Mouse (Mus musculus) hematopoietic multipotent progenitor cell, adult 10-12 weeks (in vitro differentiated cells): Measurements from ENCODE around the gene Cd300ld4. TPM values are rescaled to one million over a fixed set of nuclear protein-coding genes. Genes with fewer than 3 reads are reported as not detected.

ENCODE experiments used
- polyA plus RNA-seq: library from polyadenylated mRNA; stranded (reverse); fragments of >175 nt; gene quantifications from 2 replicates; pipeline ENCODE4 v1.2.3, GENCODE M21; 2012; ENCODE audit warnings: low replicate concordance

The Cd300ld4 gene
- polyA plus RNA-seq: not detected in 2 replicates

DNA sequence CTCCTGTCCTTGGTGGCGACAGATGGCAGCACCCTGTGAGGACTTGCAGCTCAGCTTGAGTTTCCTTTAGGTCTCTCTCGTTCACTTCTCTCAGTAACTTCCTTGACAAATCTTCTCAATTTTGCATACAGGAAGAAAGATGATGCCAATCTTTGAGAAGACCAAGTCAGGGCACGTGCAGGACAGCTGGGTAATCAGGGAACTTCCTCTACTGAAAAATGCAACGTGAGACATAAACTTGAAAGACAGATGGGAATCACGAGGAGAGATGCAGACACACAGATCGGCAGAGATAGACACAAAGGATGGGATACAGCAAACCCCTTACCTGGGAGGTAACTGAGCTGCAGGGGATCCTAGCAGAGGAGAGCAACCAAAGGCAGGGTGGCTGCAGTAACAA lies at the start of gene Cd300ld4:
Gene Cd300ld4, minus strand, starts transcription at position 101 of the 400 bp plus-strand sequence.

DNA sequence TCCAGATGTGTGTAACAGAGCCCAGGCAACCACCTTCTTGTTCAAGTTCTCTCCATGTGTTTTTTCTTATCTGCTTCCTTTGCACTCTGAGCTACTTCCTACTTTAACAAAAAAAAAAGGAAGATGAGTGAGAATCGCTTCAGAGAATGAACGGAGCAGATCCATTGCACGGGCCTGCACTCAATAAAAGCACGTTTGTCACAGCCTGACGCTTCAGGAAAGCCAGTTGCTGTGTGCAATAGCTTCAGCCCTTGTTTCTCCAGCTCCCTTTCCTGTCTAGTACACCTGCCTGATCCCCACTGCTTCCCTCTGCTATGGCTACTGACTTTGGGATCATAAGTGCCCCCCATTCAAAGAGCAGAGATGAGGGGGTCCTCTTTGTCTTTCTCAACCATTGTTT lies 35.3 kb upstream of the Cd300ld4 start, which contains the start of gene Cd300e:
Gene Cd300e, minus strand, starts transcription at position 101 of the 400 bp plus-strand sequence.

DNA sequence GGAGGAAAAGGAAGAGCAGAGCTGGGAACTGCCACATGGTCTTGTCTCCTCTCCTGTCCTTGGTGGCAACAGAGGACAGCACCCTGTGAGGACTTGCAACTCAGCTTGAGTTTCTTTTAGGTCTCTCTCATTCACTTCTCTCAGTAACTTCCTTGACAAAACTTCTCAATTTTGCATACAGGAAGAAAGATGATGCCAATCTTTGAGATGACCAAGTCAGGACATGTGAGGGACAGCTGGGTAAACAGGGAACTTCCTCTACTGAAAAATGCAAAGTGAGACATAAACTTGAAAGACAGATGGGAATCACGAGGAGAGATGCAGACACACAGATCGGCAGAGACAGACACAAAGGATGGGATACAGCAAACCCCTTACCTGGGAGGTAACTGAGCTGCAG lies 21.4 kb upstream of the Cd300ld4 start, which contains the start of gene Cd300ld3:
Gene Cd300ld3, minus strand, starts transcription at position 151 of the 400 bp plus-strand sequence.

GRCm38 (mm10) chr11:115037669-115038068 lies 10.9 kb upstream of the Cd300ld4 start, which contains the start of gene Cd300ld5:
Gene Cd300ld5 (minus strand): TSS chr11:115037769.

DNA sequence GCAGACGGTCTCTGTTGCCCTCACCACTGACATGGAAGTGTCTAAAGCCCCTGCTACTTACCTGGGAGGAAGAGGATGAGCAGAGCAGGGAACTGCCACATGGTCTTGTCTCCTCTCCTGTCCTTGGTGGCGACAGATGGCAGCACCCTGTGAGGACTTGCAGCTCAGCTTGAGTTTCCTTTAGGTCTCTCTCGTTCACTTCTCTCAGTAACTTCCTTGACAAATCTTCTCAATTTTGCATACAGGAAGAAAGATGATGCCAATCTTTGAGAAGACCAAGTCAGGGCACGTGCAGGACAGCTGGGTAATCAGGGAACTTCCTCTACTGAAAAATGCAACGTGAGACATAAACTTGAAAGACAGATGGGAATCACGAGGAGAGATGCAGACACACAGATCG lies 10.7 kb downstream of the Cd300ld4 start, which contains the start of gene Cd300ld2:
Gene Cd300ld2, minus strand, starts transcription at position 101 of the 400 bp plus-strand sequence.

GRCm38 (mm10) chr11:115001474-115002040 lies 25.3 kb downstream of the Cd300ld4 start, which contains the start of gene Cd300c2:
Gene Cd300c2 (minus strand): TSS chr11:115001880.

GRCm38 (mm10) chr11:114989793-114990192 lies 37.0 kb downstream of the Cd300ld4 start, which contains the start of gene Cd300ld:
Gene Cd300ld (minus strand): TSS chr11:114989922.

Other genes starting within 250 kb of the Cd300ld4 start
- 0.54 TPM in 1 of 2 replicates, not detected in the other for gene Btbd17, start 231.1 kb downstream of the Cd300ld4 start, polyA plus RNA-seq
- gene Gpr142, start 228.1 kb downstream of the Cd300ld4 start, polyA plus RNA-seq: not detected in 2 replicates
- 2.2 and 2.4 TPM in 2 replicates for gene Gprc5c, start 175.9 kb downstream of the Cd300ld4 start, polyA plus RNA-seq
- 5.7 and 7.1 TPM in 2 replicates for gene Cd300a, start 137.0 kb downstream of the Cd300ld4 start, polyA plus RNA-seq
- gene Cd300lb, start 92.6 kb downstream of the Cd300ld4 start, polyA plus RNA-seq: 4.0 and 11.4 TPM in 2 replicates
- 0.28 and 0.65 TPM in 2 replicates for gene Cd300c, start 57.9 kb downstream of the Cd300ld4 start, polyA plus RNA-seq
- 0.70 and 0.89 TPM in 2 replicates for gene Cd300ld, start 37.1 kb downstream of the Cd300ld4 start, polyA plus RNA-seq
- gene Cd300c2, start 25.1 kb downstream of the Cd300ld4 start, polyA plus RNA-seq: 2.3 and 2.7 TPM in 2 replicates
- not detected in 2 replicates for gene Cd300ld2, start 10.8 kb downstream of the Cd300ld4 start, polyA plus RNA-seq
- gene Cd300ld5, start 10.8 kb upstream of the Cd300ld4 start, polyA plus RNA-seq: 2.4 TPM in 1 of 2 replicates, not detected in the other
- 4.6 and 5.0 TPM in 2 replicates for gene Cd300ld3, start 21.4 kb upstream of the Cd300ld4 start, polyA plus RNA-seq
- 0.98 and 1.4 TPM in 2 replicates for gene Cd300e, start 35.2 kb upstream of the Cd300ld4 start, polyA plus RNA-seq
- 16.0 and 19.2 TPM in 2 replicates for gene Rab37, start 64.4 kb upstream of the Cd300ld4 start, polyA plus RNA-seq
- 9.6 and 10.1 TPM in 2 replicates for gene Cd300lf, start 107.0 kb upstream of the Cd300ld4 start, polyA plus RNA-seq
- gene Slc9a3r1, start 136.3 kb upstream of the Cd300ld4 start, polyA plus RNA-seq: 226 and 228 TPM in 2 replicates
- 17.0 and 23.5 TPM in 2 replicates for gene Tmem104, start 160.5 kb upstream of the Cd300ld4 start, polyA plus RNA-seq
- gene Nat9, start 160.8 kb upstream of the Cd300ld4 start, polyA plus RNA-seq: 12.2 and 13.9 TPM in 2 replicates
- gene Grin2c, start 240.2 kb upstream of the Cd300ld4 start, polyA plus RNA-seq: 0.73 and 1.1 TPM in 2 replicates